Mouse (Mus musculus) kidney, postnatal 14 days (tissue): ENCODE data around the gene Nusap1.
"Not testable (repeated sequence)": the region's sequence is repeated elsewhere in the genome, so short reads cannot be mapped to it uniquely, and the experiment has no call there.

Experiments used
- DNase-seq: peaks from one replicate; pipeline ENCODE4 v3.0.0; 2022; ENCODE audit warnings: mixed read lengths

Gene Nusap1

DNA sequence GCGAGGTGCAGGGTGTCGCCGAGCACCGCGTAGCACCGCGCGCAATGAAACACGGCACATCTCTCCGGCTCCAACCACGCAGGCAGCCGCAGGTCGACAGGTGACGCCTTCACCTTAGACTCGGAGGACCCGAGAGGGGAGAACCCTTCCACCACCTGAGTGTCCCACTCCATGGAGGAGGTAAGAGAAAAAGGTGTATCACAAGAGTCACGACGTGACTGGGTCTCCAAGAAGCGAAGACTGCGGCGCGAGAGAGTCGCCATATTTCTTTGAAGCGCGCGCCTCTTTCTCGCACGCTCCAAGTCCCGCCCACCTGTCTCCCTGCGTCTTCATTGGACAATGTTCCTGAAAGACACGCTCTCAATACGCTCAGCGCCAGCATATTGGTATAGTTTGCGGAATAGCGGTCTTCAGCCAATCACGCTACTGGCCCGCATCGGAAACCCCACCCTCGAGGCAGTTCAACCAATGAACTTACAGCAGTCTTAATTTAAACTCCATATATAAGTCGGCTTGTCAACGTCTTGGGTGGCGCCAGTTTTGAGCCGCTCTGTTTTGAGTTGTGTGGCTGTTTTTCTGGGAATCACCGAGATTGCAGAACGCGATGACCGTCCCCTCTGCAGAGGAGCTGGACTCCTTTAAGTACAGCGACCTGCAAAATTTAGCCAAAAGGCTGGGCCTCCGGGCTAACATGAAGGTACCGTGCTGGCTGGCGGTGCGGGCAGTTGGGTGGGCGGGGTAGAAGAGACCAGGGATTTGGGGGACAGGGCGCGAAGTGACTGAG is at the start of gene Nusap1, which contains the start of gene Oip5:
Gene Nusap1 (plus strand): TSS at position 100 of the 784 bp plus-strand sequence.
Gene Oip5 (minus strand): TSS at position 271 of the 784 bp plus-strand sequence.
- peak; percentile 96 for DNase-seq

DNA sequence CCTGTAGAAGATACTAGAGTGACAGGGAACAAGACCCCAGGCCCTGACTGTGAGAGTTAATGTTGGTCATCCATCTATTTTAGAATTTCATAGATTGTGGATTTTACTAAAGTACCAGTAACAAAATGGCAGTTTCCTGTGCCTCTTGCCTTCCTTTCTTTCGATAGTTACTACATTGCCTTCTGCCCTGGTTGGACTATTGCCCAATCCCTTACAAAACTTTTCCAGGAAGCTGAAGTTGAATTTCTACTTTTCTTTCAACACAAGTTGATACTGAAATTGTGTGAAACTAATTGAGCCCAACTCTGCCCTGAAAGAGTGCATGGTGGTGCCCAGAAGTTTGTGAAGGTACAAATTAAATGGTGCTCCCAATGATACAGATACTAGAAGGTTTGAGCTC is 45.6 kb upstream of the Nusap1 start:
- DNase-seq: no peak

DNA sequence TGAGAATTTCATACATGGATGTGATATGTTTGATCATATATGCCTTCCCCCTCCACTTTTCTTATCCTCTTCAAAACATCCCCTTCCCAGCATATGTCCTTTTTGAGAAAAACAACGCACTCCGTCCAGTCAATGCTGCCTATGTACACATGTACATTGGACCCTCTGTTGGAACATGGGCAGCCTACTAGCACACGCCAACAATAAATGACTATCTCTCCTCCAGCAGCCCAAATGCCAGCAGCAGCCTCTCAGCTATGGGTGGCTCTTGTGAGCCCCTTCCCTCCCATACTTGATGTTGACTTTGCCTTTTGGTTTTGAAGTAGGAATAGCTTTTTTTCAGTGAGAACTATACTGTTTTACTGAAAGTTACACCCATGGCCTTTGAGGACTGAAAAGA is 36.5 kb upstream of the Nusap1 start:
- no peak for DNase-seq

DNA sequence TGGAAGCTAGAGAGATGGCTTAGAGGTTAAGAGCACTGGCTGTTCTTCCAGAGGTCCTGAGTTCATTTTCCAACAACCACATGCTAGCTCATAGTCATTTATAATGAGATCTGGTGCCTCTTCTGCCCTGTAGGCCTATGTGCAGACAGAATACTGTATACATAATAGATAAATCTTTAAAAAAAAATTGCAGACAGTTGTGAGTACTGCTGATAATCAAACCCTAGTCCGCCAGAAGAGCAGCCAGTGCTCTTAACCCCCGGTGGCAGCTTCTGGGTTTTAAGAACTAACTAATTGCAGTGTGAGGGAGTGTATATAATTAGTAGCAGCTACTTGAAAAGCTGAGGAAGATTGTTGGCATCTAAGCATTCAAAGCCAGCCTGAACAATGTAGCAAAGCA is 34.7 kb upstream of the Nusap1 start:
- DNase-seq: no peak

DNA sequence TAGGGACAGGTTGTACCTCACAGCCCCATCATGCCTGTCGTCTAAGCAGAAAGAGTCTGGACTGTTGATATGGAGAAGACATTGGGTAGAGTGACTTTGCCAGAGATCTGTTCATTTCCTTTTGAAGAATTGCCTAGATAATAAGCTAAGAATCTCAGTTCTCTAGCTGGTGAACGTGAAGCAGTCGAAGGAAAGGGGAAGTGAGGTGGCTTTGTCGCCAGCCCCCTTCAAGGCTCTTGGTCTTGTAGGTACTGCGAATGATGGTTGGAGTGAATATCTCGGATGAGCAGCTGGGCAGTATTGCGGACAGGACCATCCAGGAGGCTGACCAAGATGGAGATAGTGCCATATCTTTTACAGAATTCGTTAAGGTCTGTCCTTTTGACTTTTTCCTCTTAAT is 33.8 kb upstream of the Nusap1 start:
- DNase-seq: no peak

DNA sequence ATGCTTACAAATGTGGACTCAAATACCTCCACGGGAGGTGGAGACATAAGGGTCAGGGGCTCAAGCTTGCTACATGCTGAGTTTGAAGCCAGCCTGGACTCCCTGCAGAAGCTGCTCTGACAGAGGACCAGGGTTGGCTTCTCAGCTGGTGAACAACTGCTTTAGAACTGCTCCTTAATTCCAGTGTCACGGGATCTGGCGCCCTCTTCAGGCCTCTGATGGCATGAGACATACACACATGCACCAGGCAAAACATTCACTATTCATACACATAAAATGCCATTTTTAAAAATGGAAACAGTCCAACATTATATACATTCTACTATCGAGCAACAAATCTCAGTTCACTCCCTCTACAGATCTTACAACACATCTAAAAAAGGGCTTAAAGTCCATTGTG is 30.7 kb upstream of the Nusap1 start:
- peak; percentile 73 for DNase-seq

DNA sequence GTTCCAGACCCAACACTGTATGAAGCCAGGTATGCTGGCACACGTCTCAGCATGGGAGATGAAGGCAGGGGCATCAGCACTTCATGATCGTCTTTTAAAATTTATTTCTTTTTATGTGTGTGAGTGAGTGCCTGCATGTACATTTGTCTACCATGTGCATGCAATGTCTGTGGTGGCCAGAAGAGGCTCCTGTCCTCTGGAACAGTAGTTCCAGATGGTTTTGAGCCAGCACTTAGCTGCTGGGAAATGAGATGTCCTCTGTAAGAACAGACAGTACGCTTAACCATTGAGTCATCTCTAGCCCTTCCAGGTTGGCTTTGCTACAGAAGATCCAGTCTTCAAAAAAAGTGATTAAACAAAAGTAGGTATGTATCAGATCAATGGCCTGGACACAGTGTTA is 26.9 kb upstream of the Nusap1 start:
- no peak for DNase-seq

DNA sequence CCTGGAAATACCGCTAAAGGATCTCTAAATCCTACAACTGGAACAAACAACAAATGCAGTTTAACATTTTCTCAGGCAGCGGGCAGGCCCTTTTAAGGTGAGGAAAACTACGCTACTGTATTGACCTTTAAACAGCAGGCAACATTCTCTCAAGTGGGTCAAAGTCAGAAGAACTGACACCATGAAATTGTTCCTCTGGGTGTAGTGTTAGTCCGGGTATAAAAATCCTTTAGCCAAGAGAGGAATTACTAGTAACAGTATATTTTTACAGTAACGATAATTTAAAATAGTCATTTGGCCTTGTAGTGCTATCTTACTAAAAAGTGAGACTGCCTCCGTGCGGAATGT is 24.4 kb upstream of the Nusap1 start:
- DNase-seq: no peak

DNA sequence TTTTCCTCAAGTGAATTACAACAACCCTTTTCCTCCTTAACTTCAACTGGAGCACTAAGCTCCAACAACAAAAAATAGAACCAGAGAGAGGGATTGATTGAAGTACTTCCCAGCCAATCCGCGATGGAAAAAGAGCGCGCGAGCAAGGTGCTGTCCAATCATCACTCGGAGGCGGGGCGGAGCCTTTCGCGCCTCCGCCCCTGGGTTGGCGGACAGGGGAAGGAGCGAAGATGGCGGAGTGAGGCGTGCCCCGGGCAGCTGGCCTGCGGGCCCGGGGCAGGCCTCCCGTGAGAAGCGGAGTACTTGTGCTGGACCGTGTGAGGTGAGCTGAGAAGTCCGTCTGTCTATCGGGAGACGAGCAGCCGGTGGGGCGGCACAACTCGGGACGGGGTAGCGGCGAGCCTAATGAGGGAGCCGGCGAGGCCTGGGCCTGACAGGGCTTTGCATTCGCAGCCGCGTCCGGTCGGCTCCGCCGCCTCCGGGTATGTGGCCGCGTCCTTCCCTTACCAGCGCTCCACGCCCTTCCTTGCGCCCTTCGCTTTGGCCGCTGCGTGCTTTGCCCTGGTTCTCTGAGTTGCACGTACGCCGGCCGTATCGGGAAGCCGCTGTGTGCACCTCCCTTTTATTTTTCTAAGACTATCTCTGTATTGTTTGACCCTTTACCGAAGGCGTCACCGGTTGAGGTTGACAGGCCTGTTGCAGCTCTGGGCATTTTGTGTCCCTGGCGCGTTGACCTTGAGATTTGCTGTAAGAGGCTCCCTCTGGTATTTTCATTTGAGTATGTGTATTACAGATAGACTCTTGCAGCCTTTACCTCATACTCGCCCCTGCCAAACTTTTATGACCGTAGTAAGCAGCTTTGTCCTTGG is 23.8 kb upstream of the Nusap1 start:
- DNase-seq: peak; percentile 99

DNA sequence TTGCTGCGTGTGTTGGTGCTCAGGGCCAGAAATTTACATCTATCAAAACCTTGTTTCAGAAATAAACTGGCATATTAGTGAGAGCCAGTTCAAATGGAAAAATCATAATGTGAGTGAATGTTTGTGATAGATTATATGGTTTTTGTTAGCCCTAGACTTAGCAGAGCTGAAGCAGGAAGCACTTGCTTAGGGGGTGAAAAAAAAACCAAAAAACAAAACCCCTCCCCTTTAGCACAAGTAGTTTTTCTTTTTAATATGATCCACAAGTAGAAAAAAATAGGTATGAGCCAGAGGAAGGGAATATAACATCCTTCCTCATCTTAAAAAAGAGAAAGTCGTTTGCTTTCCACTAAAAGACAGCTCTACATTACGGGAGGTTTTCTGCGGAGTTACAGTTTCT is 22.8 kb upstream of the Nusap1 start:
- DNase-seq: no peak

DNA sequence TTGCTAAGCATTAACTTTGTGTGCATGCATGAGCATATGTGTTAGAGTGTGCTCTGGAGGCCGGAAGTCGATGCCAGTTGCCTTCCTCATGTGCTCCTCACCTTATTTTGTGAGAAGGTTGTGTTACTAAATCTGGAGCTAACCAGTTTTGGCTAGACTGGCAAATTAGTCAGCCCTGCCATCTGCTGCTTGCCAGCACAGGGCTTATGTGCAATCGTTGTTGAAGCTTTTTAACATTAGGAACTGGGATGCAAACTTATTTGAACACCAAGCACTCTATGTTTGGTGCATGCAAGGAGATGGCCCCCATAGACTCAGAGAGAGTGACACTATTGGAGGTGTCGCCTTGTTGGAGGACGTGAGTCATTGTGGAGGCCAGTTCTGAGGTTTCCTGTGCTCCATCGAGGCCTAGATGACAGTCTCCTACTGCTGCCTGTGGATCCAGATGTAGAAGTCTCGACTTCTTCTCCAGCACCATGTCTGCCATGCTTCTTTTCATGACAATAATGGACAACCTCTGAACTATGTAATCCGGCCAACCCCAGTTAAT is 21.2 kb upstream of the Nusap1 start:
- peak; percentile 23 for DNase-seq

DNA sequence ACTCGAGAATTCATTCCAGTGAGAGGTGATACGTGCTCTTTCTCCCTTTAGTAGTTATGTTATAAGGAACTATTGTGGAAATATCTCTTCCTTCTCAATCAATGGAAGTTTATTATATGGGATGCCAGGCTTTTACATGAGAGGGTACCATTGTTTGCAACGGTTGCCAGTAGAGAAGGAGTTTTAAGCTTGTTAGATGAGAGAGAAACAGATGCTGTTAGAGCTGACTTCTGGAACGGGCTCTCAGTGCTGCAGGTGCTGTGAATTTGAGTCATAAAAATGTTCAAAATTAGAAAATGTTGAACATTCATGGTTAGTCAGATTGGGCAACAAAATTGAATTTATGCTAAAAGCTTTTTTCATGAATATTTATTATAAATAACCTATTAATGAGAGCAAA is 17.1 kb upstream of the Nusap1 start:
- DNase-seq: no peak

DNA sequence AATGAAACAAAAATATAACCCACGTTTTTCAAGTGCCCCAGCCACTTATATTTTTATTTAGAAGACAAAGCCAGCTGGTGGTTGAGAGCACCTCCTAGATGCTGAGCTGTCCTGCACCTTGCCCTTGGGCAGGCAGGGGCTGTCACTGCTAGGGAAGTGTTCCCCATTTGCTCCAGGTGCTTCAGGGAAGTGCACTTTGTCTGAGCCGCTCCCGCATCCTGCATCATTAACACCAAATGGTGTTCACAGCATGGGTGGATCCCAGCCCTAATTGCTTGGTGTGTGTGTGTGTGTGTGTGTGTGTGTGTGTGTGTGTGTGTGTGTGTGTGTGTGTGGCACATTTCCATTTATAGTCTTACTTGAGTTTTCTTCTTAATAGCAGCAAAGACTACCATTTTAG is 16.5 kb upstream of the Nusap1 start:
- DNase-seq: not testable (repeated sequence)

DNA sequence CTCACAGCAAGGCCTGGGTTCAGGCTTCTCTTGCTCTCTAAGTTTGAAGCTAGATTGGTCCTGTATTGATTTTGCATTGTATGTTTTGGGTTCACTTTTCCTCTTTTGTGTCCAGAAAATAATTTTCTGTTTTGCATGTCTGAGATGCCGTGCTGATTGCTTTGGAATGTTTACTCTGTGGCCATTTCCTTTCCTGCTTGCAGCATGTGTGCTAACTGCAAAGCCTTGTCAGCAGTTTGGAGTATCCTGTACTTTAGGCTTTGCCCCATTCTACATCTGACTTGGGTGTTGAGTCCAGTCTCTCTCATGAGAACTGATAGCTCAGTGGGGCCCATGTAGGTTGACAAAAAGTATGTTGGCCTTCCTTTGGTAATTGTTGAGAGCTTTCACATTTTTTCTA is 15.6 kb upstream of the Nusap1 start:
- peak; percentile 27 for DNase-seq

DNA sequence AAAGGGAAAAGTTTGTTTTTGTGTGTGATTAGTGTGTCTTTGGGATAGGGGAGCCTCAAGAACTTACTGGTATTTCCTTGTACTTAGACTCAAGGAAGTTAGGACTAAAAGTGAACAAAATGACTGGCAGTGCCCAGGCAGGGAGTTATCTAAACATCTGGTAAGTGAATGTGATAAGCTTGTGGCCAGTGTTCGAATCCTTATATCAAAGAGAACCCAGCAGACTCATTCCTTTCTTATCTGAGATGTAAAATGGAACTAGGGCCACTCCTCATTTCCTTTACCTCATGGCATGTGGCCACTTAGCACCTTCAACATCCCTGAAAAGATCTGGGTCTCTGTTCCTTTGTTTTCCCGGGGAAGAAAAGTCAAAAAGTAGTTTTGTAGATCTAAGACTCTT is 14.2 kb upstream of the Nusap1 start:
- DNase-seq: no peak

DNA sequence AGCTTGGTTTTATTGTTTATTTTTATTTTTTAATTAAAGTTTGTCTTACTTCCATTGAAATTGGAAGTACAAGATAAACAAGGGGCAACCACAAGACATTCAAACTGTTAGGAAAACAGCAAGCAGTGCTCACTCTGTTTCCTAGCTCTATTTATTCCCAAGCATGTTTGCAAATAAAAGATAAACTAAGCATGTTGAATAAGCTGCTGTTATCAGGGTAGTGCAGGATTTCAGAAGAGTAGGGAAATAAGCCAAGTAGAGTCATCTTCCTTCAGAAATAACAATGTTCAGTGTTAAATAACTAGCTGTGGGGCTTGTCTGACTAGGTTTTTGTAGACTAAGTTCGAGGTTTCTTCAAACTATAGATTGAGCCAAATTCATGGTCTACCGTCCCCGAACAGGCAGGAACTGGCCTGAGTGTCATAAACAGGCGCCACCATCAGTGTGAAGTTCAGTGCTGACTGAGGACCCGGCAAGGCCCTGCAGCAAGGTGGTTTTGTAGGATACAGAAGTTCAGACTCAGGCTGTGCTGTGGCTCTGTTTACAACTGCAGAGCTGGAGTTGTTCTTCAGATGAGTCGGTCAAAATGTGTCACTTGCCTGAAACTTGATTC is 12.6 kb upstream of the Nusap1 start:
- no peak for DNase-seq

DNA sequence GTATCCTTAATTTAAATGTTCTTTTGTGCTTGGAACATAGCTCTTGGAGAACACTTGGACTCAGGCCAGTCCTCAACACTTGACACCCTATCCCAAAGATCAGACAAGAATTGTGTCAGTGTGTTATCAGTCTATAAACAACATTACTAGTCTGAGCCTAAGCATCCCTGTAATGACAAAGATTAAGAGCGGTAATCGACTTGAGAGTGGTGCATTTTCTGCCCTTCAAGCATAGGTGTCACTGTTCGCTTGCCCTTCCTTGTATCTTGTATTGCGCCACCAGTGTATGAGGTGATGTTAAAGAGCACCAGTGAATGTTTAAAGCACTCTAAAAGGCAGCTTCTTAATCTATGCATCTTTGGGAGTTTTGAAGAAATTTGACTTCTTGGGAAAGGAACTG is 11.1 kb upstream of the Nusap1 start:
- DNase-seq: no peak

DNA sequence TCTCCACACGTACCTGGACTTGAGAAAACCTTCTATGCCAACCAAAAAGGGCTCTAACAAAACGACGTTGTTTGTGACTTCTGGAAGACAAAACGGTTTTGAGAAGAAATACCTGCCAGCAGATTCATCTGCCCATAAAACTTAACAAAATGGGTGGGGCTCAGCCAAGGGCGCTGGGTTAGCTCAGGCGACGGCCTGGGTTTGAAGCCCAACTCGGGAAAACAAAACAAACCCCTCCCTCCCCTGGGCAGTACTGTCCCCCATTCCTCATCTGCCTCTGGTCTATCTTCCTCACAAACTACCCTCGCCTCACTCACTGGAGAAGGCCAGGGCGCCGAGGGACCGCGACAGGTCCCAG is 278 bp upstream of the Nusap1 start:
- no peak for DNase-seq

DNA sequence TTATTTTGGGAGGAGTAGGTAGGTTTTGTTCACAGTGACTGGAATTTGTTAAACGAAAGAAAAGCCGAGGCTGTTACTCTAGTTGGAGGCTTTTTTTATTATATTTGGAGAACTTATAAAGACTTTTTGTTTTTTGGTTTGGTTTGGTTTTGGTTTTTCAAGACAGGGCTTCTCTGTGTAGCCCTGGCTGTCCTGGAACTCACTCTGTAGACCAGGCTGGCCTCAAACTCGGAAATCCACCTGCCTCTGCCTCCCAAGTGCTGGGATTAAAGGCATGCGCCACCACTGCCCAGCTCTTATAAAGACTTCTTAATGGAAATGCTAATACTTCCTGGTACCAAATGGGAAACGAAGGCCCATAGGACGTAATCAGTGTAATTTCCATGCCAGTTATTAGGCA is 904 bp downstream of the Nusap1 start:
- not testable (repeated sequence) for DNase-seq

DNA sequence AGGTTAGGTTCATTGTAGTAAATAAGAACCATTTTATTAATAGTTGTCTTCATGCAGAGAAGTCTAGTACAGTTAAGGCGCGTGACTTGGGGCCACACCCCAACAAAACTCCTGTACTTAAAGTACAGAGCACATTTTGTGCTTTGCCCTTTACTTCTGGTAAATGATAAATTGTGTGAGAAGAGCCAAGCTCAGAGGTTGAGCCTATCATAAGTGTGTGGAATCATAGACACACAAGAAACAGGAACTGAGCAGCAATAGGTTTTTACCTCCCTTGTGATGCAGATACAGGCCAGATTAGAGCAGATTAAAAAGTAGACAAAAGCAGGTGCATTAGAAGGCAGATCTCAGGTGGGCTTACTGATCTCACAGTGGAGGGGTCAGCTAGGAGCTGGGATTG is 3.2 kb downstream of the Nusap1 start:
- DNase-seq: no peak

DNA sequence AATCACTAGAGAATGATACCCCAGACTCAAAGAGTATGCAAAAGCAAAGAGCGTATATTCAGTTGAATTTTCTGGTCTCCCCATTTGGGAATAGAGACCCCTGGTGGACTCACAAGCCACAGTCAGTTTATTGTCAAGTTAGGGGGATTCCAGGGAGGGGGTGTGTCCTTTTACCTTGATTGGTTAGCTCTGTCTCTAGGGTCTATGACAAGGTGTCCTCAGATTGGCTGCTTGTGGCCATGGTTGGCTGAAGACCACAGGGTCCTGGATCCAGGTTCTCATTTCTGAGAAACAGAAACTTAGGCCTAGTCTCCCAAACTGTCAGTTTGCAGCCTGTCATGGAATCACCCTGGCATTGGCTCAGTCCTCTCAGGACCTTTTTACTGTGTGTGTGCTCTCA is 18.7 kb downstream of the Nusap1 start:
- no peak for DNase-seq

DNA sequence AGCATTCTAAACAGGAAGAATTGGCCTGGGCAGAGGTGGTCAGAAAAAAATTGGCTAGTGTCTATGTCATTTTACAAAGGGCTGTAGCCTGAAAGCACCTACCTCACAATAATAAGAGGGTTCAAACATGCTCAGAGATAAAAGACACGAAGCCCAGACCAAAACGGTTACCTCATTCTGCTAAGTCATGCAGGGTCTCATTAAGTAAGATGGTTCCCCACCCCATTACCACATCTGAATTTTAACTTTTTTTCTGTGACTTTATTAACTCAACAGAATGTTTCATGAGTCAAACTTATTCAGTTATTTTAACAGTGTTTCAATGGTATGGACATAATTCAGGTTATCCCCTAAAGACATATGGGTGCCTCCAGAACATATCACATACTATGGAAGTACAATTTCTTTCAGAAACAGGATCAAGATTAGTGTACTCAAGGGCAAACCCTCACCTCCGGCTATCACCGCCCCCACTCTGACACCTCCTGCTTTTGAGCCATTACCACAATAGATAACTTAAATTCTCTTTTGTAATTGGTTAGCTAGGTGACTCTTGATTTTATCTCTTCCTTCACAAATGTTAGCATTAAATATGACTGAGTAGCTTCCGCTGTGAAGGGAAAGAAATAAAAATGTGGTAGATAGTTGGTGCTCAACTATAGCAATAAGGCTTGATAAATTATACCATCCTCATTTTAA is 23.3 kb downstream of the Nusap1 start:
- DNase-seq: no peak

DNA sequence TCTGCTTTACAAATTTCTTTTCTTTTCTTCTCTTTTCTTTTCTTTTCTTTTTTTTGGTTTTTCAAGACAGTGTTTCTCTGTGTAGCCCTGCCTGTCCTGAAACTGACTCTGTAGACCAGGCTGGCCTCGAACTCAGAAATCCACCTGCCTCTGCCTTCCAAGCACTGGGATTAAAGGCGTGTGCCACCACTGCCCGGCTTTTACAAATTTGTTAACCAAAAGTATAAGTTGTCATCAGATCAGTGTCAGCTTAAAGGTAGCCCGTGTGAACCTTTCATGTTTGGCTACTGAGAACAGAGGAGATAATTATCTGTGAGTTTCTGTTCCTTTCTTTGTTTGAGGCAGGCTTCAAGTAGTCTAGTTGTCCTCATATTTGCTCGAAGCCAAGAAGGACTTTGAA is 26.2 kb downstream of the Nusap1 start:
- DNase-seq: no peak
